Mouse (Mus musculus): ENCODE results near the gene March1.

Gene March1

GRCm38 (mm10) chr8:65617871-65618751 is at the start of gene March1:
Gene March1 (plus strand): TSS chr8:65617900.
- no peak for DNase-seq

- DNase-seq, result no peak
Observed at GRCm38 (mm10) chr8:65586909-65587308, 30.8 kb upstream of the March1 start.

- no peak for DNase-seq
Observed at GRCm38 (mm10) chr8:65603241-65603640, 14.5 kb upstream of the March1 start.

GRCm38 (mm10) chr8:65609509-65609908 is 8.2 kb upstream of the March1 start:
- no peak for DNase-seq

GRCm38 (mm10) chr8:65618966-65619365 is 1.3 kb downstream of the March1 start:
- DNase-seq, result no peak

GRCm38 (mm10) chr8:65644931-65645330 is 27.2 kb downstream of the March1 start:
- no peak for DNase-seq

- no peak for DNase-seq
Observed at GRCm38 (mm10) chr8:65645502-65645901, 27.8 kb downstream of the March1 start.

- no peak for DNase-seq
Observed at GRCm38 (mm10) chr8:65645945-65646344, 28.2 kb downstream of the March1 start.

GRCm38 (mm10) chr8:65655924-65656323 is 38.2 kb downstream of the March1 start:
- DNase-seq, result no peak

- DNase-seq, result no peak
Observed at GRCm38 (mm10) chr8:65661885-65662284, 44.2 kb downstream of the March1 start.

GRCm38 (mm10) chr8:65665786-65666185 is 48.1 kb downstream of the March1 start:
- no peak for DNase-seq

- DNase-seq, result no peak
Observed at GRCm38 (mm10) chr8:65743066-65743465, 125.4 kb downstream of the March1 start.

GRCm38 (mm10) chr8:65775815-65776214 is 158.1 kb downstream of the March1 start:
- DNase-seq, result no peak

- no peak for DNase-seq
Observed at GRCm38 (mm10) chr8:65781156-65781555, 163.5 kb downstream of the March1 start.

GRCm38 (mm10) chr8:65812971-65813370 is 195.3 kb downstream of the March1 start:
- no peak for DNase-seq

- no peak for DNase-seq
Observed at GRCm38 (mm10) chr8:65922294-65923019, 304.8 kb downstream of the March1 start.

GRCm38 (mm10) chr8:65956948-65957347 is 339.2 kb downstream of the March1 start:
- no peak for DNase-seq

- DNase-seq, result no peak
Observed at GRCm38 (mm10) chr8:65957492-65957891, 339.8 kb downstream of the March1 start.

- DNase-seq, result no peak
Observed at GRCm38 (mm10) chr8:65966502-65967222, 349.0 kb downstream of the March1 start.

GRCm38 (mm10) chr8:65967223-65967778 is 349.6 kb downstream of the March1 start:
- DNase-seq, result no peak

- no peak for DNase-seq
Observed at GRCm38 (mm10) chr8:65976905-65977304, 359.2 kb downstream of the March1 start.

- DNase-seq, result no peak
Observed at GRCm38 (mm10) chr8:65982039-65982438, 364.3 kb downstream of the March1 start.

- no peak for DNase-seq
Observed at GRCm38 (mm10) chr8:65987665-65988064, 370.0 kb downstream of the March1 start.
